Mouse (Mus musculus) E14TG2a.4 (cell line): ENCODE measurements around the gene Osgin1.

Source experiments
- CTCF ChIP-seq: conservative IDR thresholded peaks from 2 replicates; pipeline ENCODE4 v1.5.1; 2014; ENCODE audit warnings: low read length
- NANOG ChIP-seq: IDR thresholded peaks from 2 replicates; pipeline ENCODE4 v1.6.1; 2014; ENCODE audit warnings: borderline replicate concordance, low read length, mixed read lengths

DNA sequence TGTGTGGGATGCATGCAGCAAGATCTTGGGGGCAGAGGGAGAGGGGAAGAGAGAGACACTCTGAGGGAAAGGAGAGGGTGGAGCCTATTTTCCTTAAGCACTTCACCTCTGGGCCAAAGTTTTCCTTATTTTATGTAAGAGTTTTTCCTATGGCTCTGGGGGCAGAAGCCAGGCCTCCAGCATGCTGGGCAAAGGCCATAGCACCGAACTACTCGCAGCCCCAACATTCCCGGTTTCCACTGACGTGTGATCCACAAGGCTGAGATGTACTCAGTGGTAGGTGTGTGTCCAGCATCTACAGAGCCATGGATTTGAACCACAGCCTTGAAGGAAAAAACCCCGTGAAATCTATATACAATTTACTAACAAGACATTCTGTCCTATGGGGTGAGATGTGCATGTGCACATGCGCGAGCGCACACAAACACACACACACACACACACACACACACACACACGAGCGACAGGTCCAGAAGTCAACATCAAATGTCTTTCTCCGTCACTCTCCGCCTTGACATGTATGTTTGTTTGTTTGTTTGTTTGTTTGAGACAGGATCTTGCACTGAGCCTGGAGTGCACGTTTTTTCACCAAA is at the start of gene Osgin1:
- TF ChIP-seq CTCF, result no peak
- no peak for TF ChIP-seq NANOG
